17 mouse cellular contexts compared by ENCODE assay signal in genomic region chr10:19699331-19699730, GRCm38 (mm10). TPM values are rescaled to one million over a fixed set of nuclear protein-coding genes. Genes with fewer than 3 reads are reported as not detected.
"Had no signal": no experiment of that assay in that cellular context is flagged by ENCODE, and none has a peak within 500 bp of the region (broad histone marks: within the 10 kb centered on the region; RNA-seq: fewer than 3 reads in every experiment).

No protein-coding gene starts in this region.

- H3K4me1 ChIP-seq: midbrain, embryonic 15.5 days; neural tube, embryonic 12.5 days; stomach, embryonic 15.5 days had no signal

- H3K9ac ChIP-seq: lung, embryonic 14.5 days; midbrain, embryonic 13.5 days; midbrain, embryonic 15.5 days; neural tube, embryonic 12.5 days; stomach, embryonic 15.5 days had no signal

- DNase-seq: lung, adult 18-20 months; lung, embryonic 14.5 days; lung, postnatal 10 days; lung, postnatal 4 days; right cerebral cortex, postnatal 14 days; thymus, adult 2 months; thymus, postnatal 25 days; thymus, postnatal 4 days had no signal

- H3K27me3 ChIP-seq: midbrain, embryonic 13.5 days; midbrain, embryonic 15.5 days; neural tube, embryonic 12.5 days; stomach, embryonic 15.5 days had no signal

- H3K36me3 ChIP-seq: midbrain, embryonic 13.5 days; midbrain, embryonic 15.5 days; neural tube, embryonic 12.5 days; stomach, embryonic 15.5 days had no signal

- H3K27ac ChIP-seq: midbrain, embryonic 13.5 days; midbrain, embryonic 15.5 days; neural tube, embryonic 12.5 days; stomach, embryonic 15.5 days; stomach, postnatal 0 days had no signal

- H3K4me2 ChIP-seq: lung, embryonic 14.5 days; midbrain, embryonic 13.5 days; midbrain, embryonic 15.5 days; neural tube, embryonic 12.5 days; stomach, embryonic 15.5 days had no signal

- H3K4me3 ChIP-seq: megakaryocyte, embryonic 14.5 days; midbrain, embryonic 13.5 days; midbrain, embryonic 15.5 days; neural tube, embryonic 12.5 days; stomach, embryonic 15.5 days had no signal

- H3K9me3 ChIP-seq: megakaryocyte, embryonic 14.5 days; midbrain, embryonic 13.5 days; midbrain, embryonic 15.5 days; neural tube, embryonic 12.5 days; stomach, embryonic 15.5 days had no signal

- ATAC-seq: midbrain, embryonic 13.5 days; midbrain, embryonic 15.5 days had no signal

RNA-seq across cellular contexts. Expression of gene Il20ra, which starts 13.0 kb away (rescaled TPM):
- total RNA-seq: monocyte, adult 5-6 weeks; neutrophil, adult 5-6 weeks had no signal
- polyA plus RNA-seq: neural tube, embryonic 12.5 days; spleen, adult 2 months had no signal
